Mouse (Mus musculus) cortical plate, adult 2 months (tissue): ENCODE data around the gene Tial1.

Experiments
- CTCF ChIP-seq: fragments of 200-500 bp; IDR thresholded peaks from 2 replicates; pipeline ENCODE4 v1.5.1; 2011; ENCODE audit warnings: mild to moderate bottlenecking, control low read depth, low read length; ENCODE audit not compliant: insufficient read depth; ENCODE audit errors: extremely low read depth
- POLR2A ChIP-seq: fragments of 200-500 bp; IDR thresholded peaks from 2 replicates; pipeline ENCODE4 v1.6.1; 2011; ENCODE audit warnings: mild to moderate bottlenecking, low read length, control low read depth; ENCODE audit not compliant: insufficient read depth; ENCODE audit errors: extremely low read depth

- TF ChIP-seq CTCF = no peak
- TF ChIP-seq POLR2A = no peak
Observed at GRCm38 (mm10) chr7:128403586-128403985, 57.9 kb downstream of the Tial1 start.
